Mouse (Mus musculus): ENCODE data around the gene Vmp1.
A peak's percentile ranks its signal among the peaks of the same experiment; 100 is the strongest.

The Vmp1 gene

DNA sequence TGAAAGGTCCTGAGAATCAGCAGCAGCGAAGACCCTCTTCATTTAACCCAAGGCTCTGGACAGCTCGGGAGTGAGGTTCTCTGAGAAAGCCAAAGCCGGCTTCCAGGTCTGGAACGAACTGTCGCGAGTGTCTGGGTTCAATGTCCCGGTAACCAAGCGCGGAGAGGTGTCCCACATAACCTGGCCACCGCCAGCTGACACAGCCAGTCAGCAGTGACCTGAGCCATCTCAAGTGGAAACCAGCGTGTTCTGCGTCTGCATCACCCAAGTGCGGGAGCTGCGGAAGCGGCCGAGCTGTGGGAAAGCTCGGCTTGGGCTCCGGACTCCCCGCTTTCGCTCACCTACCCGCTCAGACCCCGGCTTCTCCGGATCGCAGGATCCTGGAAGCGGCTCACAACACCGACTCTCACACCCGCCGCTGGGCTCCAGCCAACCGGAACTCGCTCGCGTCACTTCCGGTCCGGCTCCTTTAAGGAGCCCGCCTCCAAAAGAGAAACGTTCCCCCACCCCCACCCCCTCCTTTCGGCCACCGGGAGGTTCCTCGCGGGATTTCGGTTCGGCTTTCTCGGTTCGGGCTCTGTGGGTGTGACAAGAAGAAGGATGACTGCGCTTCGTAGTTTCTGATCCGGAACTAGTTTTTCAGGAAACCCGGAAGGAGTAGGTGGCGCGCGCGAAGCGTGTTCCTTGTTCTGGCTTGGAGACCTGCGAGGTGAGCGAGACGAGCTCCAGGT, at the start of gene Vmp1, which contains the start of gene Ptrh2:
Gene Vmp1 (minus strand): TSS at position 442 of the 731 bp plus-strand sequence.
Gene Ptrh2 (plus strand): TSS at position 591 of the 731 bp plus-strand sequence.
- DNase-seq (ENCODE audit: low read depth, low spot score), result peak; percentile 97

DNA sequence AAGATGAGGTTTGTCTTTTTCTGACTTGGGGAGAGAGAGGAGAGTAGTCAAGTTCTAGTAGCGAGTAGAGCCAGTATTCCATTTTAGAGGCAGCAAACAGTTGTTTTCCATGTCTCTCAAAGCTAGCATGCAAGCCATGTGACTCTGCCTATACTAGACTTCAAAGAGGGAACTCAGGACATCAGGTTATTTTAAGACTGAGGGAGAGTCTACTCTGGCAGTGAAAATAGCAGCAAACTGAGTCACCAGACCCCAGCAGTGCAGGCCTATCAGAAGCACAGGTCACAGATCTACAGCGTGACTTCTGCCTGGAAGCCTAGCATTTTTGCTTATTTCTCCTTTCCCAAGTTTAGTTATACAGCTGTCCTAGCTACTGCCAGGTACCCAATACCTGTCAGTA, 47.8 kb upstream of the Vmp1 start:
- DNase-seq (ENCODE audit: low read depth, low spot score), result no peak

DNA sequence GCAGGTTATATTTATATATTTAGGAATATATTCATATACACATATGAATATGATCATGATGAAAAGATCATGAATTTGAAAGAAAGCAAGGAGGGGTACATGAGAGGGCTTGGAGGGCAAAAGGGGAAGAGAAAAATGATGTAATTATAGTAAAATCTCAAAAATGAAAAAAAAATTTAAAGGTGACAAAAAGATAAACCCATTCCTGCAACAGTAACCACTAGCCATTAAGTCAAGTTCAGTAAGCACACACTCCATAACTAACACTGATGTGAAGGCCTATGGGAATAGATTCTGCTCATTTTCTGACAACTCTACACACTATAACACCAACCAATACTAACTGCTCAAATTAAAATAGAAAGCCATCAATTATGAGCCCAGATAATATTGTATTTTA, 42.0 kb upstream of the Vmp1 start:
- DNase-seq (ENCODE audit: low read depth, low spot score), result no peak

DNA sequence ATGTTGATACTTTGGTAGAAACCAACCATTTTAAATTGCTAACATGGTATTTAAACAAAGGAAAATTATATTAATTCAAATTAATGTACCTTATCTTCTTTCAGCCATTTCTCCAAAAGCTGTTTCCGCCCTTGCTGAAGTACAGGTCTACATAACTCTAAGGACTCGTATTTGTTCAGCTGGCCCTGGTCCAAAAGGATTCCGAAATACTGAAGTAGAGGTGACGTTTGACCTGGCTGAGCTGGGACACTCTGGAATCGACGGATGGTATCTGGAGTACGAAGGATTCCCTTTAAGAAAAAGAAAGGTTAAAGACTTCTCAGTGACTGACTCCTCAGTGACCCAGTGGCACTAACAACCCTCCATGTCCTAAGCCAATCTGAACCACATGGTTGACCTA, 41.3 kb upstream of the Vmp1 start:
- DNase-seq (ENCODE audit: low read depth, low spot score), result no peak

DNA sequence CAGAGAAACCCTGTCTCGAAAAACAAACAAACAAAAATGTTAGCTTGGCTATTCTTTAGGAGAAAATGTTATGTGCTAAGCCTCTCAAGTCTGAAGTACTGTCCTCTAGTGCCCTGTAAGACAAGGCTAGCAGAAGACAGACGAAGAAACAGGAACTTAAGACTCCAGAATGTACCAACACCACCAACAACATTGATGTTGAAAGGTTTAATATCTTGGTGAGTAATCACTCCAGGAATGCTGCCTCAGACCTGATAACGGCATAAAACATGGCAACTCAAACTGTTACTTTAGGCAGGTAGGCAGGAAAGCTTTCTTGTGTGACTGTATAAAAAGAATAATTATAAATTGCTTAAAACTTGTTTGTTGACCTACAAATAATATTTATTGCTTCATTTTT, 40.4 kb upstream of the Vmp1 start:
- DNase-seq (ENCODE audit: low read depth, low spot score), result no peak

DNA sequence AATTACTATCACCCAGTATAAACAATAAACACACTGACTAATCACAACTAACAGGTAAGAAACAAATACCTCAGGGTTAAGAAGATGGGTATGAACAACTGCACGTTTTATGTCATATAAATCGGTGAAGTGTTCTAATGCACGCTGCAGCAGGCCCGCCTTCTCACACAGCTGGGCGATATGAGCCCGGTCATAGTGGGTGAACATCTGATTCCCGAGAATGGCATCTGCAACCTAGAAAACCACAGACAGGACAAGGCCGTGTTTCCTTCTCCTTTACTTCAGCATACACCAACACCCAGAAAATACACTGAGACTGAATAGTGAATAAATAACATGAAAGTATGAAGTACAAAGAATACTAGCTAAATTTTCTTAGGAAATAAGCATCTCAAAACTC, 35.8 kb upstream of the Vmp1 start:
- no peak for DNase-seq (ENCODE audit: low read depth, low spot score)

DNA sequence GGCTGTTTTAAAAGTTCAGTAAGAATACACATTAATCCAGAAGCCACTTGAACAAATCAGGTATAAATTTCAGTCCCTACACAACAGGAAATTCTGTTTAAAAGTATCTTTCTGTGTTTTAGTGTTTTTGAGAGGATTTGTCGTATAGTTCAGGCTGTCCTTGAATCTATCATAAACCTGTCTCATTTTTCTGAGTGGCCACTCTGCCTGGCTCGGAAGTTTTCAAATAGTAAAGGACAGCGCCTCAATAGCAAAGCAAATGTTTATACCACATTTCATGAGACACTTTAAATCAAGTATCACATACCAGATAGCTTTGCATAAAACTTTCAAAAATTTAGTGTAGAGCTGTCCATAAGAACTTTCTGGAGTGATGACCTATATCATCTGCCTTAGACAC, 34.7 kb upstream of the Vmp1 start:
- no peak for DNase-seq (ENCODE audit: low read depth, low spot score)

DNA sequence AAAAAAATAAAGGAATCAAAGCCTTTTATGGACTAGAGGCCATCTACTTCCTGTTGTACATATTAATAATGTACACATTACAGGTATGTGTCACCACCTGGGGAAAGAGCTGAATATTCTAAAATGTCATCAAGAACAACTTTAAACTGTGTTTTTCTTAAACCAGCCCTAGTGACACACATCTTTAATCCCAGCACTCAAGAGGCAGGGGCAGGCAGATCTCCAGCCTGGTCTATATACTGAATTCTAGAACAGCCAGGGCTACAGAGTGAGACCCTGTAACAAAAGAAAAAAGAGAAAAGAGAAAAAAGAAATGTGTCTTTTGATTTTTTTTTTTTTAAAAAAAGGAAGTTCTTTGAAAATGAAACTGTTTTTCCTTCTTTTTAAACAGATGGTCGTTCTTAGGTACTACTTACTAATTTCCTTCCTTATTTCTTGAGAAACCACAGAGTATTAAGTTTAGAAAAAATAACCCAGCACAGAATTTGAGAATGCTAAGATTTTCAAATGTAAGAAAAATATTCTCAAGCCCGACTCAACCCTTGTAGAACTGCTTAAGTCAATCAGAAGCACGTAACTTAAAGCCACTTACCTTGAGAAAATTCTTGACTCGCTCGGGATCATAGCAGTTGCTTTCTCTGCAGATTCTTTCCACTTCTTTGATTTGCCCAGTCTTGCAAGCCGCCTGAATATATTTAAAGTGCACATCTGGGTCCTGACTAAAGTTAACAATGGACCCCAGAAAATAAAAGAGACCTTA, 33.9 kb upstream of the Vmp1 start:
- DNase-seq (ENCODE audit: low read depth, low spot score), result no peak

DNA sequence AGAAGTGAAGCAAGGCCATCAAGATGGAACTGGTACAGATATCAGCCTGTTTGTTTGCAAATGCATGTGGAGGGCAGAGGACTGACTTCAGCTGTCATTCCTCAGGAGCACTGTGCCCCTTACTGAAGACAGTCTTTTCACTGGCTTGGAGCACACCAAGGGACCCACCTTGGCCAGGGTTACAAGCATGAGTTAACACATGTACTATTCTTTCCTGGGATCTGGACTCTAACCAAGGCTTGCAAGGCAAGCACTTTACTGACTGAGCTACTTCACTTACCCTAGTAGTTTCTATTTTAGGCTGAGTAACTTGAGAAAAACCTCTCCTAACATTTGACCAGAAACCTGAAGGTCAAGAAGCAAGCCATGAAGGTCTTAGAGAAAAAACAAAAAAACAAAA, 31.0 kb upstream of the Vmp1 start:
- DNase-seq (ENCODE audit: low read depth, low spot score), result no peak

DNA sequence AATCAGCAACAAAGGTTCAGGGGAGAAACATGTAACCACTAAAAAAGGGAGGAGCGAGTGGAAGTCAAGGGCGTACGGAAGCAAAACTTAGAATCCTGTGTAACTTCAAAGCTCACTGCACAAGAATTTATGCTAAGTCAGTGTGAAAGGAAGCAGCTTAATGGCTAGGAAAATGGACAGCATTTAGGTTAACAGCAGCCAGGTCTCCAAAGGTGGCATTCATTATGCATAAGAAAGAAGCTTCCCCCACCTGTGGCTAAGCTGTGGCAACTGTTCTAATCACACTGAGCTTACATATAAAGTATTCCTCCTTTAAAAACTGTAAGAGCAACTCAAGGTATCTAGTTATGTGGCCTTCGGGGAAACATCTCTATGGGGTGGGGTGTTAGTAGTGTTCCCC, 17.5 kb upstream of the Vmp1 start:
- DNase-seq (ENCODE audit: low read depth, low spot score), result no peak

DNA sequence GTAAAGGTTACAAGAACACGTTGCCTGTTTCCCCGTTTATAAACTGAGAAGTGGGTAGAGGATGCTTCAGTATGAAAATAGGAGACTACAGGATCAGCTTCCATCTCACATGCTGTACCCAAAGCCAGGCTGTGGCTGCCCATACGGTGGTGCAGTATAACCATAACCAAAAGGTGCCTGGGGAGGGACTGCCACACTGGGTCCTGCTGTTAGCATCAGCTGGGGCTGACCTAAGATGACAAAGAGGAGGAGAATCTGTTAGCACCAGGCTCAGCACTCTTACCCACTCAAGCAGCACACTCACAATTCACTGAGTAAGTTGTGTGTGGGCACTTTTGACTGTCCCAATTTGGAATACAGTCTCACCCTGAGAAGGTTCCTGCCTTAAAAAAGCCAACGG, 11.8 kb upstream of the Vmp1 start:
- DNase-seq (ENCODE audit: low read depth, low spot score), result no peak

DNA sequence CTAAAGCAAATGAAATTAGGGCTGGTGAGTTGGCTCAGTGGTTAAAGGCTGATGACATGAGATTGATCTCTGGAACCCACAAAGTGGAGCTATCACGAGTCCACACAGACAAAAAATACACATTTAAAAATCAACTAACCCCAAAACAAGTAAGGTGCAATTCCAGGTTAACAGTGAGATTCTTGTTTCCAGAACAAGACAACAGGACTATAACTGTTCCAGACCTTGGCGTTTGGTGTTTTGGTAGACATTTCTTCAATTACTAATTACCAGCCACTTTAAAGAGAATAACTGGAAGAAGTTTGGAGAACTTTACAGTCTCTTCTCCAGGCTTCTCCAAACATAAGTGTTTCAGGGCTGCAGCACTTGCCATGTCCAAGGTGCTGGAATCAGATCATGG, 8.9 kb upstream of the Vmp1 start:
- no peak for DNase-seq (ENCODE audit: low read depth, low spot score)

DNA sequence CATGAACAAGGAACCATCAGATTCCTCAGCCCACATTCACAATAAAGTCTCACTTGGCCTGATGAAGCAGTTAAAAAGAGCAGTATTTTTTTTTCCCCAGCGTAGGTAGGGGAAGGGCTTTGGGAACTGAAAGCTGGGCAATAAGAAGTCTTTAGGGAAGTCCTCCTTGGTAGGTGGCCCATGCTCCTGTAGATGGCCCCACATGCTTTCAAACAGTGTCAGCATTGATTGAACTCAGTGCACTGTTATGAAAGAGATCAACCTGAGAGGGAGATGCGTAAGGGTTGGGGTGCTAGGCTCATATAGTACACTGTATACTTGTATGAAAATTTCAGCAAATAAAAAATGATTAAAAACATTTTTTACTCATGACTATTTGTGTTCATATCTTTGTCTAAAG, 8.3 kb upstream of the Vmp1 start:
- DNase-seq (ENCODE audit: low read depth, low spot score), result no peak

DNA sequence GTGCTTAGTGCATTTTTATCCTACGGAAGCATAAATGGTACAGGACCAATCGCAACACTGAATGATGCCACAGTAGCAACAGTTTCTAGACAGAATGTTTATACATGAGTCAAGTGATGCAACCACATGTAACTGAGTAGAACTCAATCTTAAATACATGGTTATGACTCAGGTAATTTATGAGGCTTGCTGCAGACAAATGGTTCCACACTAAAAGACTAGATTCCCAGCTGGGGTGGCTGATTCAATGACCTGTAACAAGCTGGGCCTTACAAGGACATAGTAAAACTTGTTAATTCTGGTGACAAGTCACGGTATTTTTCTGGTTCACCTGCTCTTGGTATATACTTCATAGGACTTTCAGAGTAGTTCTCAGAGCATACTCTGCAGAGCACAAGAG, 7.8 kb upstream of the Vmp1 start:
- DNase-seq (ENCODE audit: low read depth, low spot score), result no peak

DNA sequence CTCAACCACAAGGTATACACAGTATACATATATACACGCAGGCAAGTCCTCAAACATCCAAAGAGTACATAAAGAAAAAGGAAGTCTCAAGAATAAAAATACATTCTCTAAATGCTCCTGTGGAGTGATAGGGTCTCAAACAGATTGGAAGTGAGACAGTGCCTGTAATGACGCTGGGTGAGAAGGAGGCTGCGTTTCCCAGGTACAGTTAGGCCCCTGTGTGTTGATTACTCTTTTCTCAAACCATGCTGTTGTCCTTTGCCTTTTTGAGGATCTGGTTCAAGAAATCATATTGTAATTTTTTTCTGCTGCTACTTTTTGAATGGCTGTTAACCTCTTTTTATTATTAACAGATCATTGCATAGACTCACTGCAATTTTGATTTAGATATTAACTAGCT, 6.7 kb upstream of the Vmp1 start:
- no peak for DNase-seq (ENCODE audit: low read depth, low spot score)

DNA sequence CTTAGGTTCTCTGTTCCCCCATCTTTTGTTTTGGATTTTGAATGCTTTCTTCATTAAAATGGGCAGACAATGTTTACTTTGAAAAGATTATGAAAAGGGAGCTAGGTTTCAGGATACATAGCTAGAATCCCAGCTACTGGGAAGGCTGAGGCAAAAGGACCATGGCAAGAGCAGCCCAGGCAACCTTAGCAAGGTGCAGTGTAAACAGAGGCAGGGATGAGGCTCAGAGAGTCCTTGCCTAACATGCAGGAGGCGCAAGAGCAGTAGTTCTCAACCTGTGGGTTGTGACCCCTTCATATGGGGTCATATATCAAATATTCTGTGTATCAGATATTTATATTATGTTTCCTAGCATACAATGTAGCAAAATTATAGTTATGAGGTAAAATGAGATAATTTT, 1.7 kb upstream of the Vmp1 start:
- DNase-seq (ENCODE audit: low read depth, low spot score), result no peak

DNA sequence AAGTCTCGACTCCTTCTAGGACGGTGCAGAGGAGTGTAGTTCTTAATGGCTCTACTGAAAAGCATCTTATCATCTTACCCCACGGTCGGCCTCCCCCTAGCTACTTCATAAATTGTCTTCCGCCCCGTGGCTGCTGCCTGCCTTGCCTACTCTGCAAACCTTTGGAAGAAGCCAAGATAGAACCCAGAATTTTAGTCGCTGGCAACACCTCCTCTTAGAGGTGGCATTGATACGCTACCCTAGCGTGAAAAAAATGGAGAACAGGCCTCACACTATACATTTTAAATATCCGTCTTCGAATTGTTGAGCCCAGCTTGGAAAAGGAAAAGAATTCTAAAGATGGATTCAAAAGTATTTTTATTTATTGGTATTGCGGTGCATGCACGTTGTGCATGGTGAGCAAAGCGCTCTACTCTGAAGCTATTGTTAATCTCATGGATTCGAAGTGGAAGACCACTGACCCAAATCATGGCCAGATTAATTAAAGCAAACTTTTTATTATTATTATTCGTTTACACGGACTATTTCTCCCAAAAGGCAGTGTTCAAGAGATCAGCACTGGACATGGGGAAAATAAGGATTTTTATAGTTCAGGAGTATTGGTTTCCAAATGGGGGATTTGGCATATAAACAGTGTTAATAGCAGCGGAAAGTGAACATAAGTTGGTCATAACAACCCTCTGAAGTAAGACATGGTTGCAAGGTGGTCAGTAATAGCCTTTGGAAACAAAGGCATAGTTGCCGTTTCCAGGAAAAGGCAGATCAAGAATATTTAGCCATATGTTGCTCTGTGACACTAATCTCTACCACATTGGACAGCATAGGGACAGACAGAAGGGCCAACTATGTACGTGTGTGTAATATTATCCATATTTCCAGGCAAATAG, 733 bp upstream of the Vmp1 start:
- DNase-seq (ENCODE audit: low read depth, low spot score), result no peak

DNA sequence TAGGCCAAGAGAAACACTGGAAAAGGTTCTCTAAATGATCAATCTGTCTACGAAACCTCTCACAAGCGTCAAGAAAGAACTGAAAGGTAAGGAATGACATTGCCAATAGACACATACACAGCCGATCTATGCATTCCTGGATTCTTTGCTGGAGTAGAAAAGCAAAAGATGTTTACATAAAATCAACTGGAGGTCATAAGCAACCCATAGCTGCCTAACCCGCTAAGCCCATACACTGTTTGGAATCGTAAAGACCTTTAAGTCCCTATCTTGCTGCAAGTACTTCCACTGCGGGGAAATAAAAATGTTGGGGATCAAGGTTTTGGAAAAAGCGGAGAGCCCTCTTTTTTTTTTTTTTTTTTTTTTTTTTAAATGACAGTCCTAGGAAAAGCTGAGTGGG, 775 bp downstream of the Vmp1 start:
- no peak for DNase-seq (ENCODE audit: low read depth, low spot score)

DNA sequence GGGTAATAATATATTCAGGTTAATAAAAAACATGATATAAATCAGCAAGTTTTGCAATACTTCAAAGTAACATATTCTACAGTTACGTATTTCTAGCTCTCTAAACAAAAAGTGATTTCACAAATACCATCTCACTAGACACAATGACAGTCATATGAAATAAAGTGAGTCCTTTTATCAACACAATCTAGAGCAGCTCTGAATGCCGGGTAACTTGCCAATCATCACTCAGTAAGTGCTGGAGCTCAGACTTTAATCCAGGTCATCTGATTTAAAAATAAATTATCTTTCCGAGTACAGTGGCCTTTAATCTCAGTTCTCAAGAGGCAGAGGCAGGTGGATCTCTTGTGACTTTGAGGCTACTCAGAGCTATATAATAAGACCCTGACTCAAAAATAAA, 2.2 kb downstream of the Vmp1 start:
- DNase-seq (ENCODE audit: low read depth, low spot score), result no peak

DNA sequence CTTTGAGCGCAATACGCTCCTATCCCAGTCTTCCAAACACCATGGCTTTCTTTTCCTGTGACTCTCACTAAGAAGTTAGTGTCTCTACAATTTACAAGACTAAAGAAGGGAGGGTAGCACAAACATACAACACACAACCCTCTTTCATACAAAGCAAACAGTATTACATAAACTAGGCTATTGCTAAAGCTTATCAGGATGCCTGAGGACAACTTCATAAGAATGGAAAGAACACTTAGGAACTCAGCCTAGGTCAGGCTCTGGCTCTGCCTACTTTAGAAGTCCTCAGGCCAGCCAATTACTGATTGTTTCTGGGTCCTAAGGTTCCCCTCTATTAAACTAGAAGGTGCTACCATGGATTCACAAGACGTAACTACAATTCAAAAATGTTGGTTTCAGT, 2.9 kb downstream of the Vmp1 start:
- no peak for DNase-seq (ENCODE audit: low read depth, low spot score)

DNA sequence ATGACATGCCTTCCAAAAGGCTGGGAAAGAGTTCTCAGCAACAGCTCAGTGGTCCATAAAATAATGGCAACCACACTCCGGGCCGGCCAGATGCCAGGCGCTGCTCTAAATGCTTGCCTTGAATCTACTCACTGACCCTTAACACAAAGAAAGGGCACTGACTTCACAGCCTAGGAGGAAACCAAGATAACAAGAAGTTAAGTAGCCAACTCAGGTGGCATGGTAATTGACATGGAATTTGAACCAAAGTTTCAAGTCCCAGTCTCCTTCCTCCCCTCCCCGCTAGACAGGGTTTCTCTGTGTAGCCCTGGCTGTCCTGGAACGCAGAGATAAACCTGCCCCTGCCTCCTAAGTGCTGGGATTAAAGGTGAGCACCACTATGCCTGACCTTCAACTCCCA, 4.7 kb downstream of the Vmp1 start:
- no peak for DNase-seq (ENCODE audit: low read depth, low spot score)

DNA sequence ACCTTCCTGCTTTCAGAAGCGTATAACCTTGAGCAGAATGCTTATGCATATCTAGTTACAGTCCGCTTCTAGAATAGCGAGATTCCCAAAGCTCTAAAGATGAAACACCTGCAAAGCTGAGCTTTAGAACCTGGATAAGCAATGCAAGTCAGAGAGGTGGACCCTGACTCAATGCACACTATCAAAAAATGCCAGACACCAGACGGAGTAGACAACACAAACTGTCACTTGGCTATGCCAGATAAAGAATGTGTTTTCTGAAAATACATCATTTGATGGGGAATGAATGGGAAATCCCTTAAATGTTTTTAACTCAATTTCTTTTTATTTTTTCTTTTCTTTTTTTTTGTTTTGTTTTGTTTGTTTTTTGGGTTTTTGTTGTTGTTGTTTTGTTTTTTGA, 8.1 kb downstream of the Vmp1 start:
- DNase-seq (ENCODE audit: low read depth, low spot score), result no peak

Measured in mesoderm, embryonic 11.5 days (tissue).